19 mouse cellular contexts compared by ENCODE assay signal in the genomic region with DNA sequence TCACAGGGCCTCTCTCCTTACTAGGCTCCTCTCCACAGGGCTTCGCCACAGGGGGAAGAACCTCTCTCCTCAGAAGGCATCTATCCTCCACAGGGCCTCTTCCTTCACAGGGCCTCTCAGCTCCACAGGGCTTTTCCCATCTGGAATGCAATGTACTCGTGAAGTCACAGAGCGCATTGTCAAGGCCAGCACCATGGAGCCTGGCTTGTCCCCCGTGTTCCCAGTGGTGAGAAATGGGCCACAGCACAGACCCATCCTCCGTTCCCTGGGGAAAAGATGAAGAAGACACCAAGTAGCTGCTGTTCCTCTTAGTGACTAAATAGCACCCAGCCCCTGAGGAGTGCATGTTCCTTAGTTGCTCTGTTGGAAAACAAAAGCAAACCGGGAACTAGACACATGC.
"Had no signal": no experiment of that assay in that cellular context is flagged by ENCODE, and none has a peak within 500 bp of the region (broad histone marks: within the 10 kb centered on the region; RNA-seq: fewer than 3 reads in every experiment).

No protein-coding gene starts in this region.

- ATAC-seq: midbrain, embryonic 16.5 days had no signal

- H3K4me2 ChIP-seq: lung, embryonic 14.5 days; midbrain, embryonic 12.5 days; neural tube, embryonic 13.5 days; neural tube, embryonic 15.5 days had no signal

- DNase-seq: lung, adult 18-20 months; lung, embryonic 14.5 days; lung, postnatal 10 days; lung, postnatal 4 days; midbrain, embryonic 14.5 days; retina, postnatal 1 day; right cerebral cortex, adult 18-20 months; right cerebral cortex, postnatal 25 days; right cerebral cortex, postnatal 4 days; spleen, adult 18-20 months; thymus, adult 18-20 months; thymus, postnatal 14 days; thymus, postnatal 36 days had no signal

- H3K27ac ChIP-seq: midbrain, embryonic 10.5 days; midbrain, embryonic 12.5 days; neural tube, embryonic 13.5 days; neural tube, embryonic 15.5 days had no signal

- H3K4me3 ChIP-seq: midbrain, embryonic 10.5 days; midbrain, embryonic 12.5 days; myocyte; neural tube, embryonic 13.5 days; neural tube, embryonic 15.5 days had no signal

- H3K9me3 ChIP-seq: midbrain, embryonic 10.5 days; midbrain, embryonic 12.5 days; neural tube, embryonic 13.5 days; neural tube, embryonic 15.5 days had no signal

- H3K4me1 ChIP-seq: midbrain, embryonic 10.5 days; midbrain, embryonic 12.5 days; neural tube, embryonic 13.5 days; neural tube, embryonic 15.5 days had no signal

- H3K27me3 ChIP-seq: neural tube, embryonic 13.5 days; neural tube, embryonic 15.5 days had no signal

- H3K9ac ChIP-seq: lung, embryonic 14.5 days; midbrain, embryonic 12.5 days; neural tube, embryonic 13.5 days; neural tube, embryonic 15.5 days had no signal

- H3K36me3 ChIP-seq: midbrain, embryonic 10.5 days; midbrain, embryonic 12.5 days; neural tube, embryonic 13.5 days; neural tube, embryonic 15.5 days had no signal
